Mouse (Mus musculus): ENCODE measurements around the gene Fam222b. TPM values are rescaled to one million over a fixed set of nuclear protein-coding genes. Genes with fewer than 3 reads are reported as not detected.

Fam222b gene
- polyA plus RNA-seq, 1 experiment: not detected

DNA sequence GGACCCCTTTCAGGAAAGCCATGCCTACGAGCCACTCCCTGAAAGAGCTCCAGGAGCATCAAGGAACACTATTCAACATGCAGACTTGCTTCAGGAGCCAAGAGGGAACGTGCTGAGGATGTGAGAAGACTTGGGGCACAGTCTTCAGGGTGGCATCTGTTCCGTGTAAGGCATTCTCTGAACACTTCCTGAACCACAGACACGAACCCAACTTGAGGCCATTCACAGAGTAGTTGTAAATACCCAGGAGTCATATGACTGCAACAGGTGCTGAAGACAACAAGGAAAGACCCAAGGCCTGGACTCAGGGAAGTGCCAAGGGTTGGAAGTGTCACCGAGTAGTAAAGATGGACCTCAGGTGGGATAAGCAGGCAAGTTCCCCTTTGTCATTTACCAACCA lies 26.9 kb upstream of the Fam222b start:
- Histone ChIP-seq H3K4me1 (ENCODE audit: control insufficient read depth, insufficient read depth, low read length) (no peaks in the 10 kb centered on the region), H3K27ac (ENCODE audit: insufficient read depth, low read depth, low read length) (no peak overlapping the region), H3K4me3 (ENCODE audit: insufficient read depth, low read depth, low read length) (no peak overlapping the region)
- TF ChIP-seq POLR2A (IDR thresholded peaks at IDR 0.05; ENCODE audit: insufficient read depth, low read depth, low read length): no peak
- no peak for TF ChIP-seq CTCF (IDR thresholded peaks at IDR 0.05; ENCODE audit: insufficient read depth, low read depth, low read length)
- WGBS: 70% methylated on average over 5 of the region's 5 CpGs

DNA sequence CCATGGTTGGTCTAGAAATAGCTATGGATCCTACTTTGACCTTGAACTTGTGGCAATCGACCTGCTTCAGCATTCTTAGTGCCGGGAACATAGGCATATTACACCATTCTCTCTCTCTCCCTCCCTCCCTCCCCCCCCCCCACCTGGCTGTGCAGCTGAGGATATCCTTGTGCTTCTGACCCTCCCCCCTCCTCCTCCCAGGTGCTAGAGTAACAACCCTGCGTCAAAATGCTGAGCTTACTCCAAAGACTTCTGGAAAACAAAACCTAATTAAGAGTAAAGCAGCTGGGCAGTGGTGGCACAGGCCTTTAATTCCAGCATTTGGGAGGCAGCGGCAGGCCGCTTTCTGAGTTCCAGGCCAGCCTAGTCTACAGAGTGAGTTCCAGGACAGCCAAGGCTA lies 25.3 kb upstream of the Fam222b start:
- H3K4me1 ChIP-seq (ENCODE audit: control insufficient read depth, insufficient read depth, low read length): no peaks in the 10 kb centered on the region
- 86% methylated on average over 5 of the region's 5 CpGs for whole genome bisulfite sequencing
- H3K4me3 ChIP-seq (ENCODE audit: insufficient read depth, low read depth, low read length): no peak overlapping the region
- no peak for TF ChIP-seq POLR2A (IDR thresholded peaks at IDR 0.05; ENCODE audit: insufficient read depth, low read depth, low read length)
- no peak for TF ChIP-seq CTCF (IDR thresholded peaks at IDR 0.05; ENCODE audit: insufficient read depth, low read depth, low read length)
- H3K27ac ChIP-seq (ENCODE audit: insufficient read depth, low read depth, low read length): no peak overlapping the region

DNA sequence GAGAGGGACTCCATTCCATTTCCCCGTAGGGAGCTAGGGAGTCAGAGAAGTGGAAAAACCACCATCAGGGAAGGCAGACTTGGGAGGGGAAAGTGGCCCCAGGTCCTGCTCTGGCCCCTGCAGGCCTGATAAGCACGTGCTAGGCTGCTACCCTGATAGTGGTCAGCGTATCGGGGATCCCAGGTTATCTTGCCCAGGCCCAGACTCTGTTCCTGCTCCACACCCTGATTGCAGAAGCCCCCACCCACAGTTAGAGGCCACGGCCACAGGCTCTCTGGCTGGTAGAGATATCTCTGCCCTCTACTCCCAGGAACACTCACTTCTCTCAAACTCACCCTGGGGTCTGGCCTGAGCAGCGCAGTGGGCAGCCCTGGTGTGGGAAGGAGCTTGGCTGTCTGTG lies 24.8 kb upstream of the Fam222b start:
- no peak overlapping the region for H3K27ac ChIP-seq (ENCODE audit: insufficient read depth, low read depth, low read length)
- no peak for TF ChIP-seq POLR2A (IDR thresholded peaks at IDR 0.05; ENCODE audit: insufficient read depth, low read depth, low read length)
- TF ChIP-seq CTCF (IDR thresholded peaks at IDR 0.05; ENCODE audit: insufficient read depth, low read depth, low read length): no peak
- no peaks in the 10 kb centered on the region for H3K4me1 ChIP-seq (ENCODE audit: control insufficient read depth, insufficient read depth, low read length)
- 88% methylated on average over 6 of the region's 6 CpGs for WGBS
- no peak overlapping the region for H3K4me3 ChIP-seq (ENCODE audit: insufficient read depth, low read depth, low read length)

DNA sequence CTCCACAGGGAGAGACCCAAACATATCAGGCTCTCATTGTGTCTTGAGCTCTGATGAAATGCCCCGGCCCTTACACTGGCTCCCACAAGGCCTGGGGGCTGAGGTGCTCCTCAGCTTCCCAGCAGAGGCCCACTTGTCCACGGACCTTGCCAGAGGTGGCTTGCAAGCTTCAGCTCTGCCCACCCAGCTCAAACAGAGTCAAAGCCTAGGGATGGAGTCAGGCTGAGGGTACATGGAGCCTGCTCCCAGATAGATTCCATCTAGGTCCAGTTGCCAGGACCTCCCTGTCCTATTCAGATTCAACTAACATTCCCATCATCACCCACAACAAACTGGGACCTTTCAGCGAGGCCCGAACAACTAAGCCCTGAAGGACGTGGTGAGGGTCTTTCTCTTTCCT lies 22.5 kb upstream of the Fam222b start:
- TF ChIP-seq POLR2A (IDR thresholded peaks at IDR 0.05; ENCODE audit: insufficient read depth, low read depth, low read length) (no peak), CTCF (IDR thresholded peaks at IDR 0.05; ENCODE audit: insufficient read depth, low read depth, low read length) (no peak)

DNA sequence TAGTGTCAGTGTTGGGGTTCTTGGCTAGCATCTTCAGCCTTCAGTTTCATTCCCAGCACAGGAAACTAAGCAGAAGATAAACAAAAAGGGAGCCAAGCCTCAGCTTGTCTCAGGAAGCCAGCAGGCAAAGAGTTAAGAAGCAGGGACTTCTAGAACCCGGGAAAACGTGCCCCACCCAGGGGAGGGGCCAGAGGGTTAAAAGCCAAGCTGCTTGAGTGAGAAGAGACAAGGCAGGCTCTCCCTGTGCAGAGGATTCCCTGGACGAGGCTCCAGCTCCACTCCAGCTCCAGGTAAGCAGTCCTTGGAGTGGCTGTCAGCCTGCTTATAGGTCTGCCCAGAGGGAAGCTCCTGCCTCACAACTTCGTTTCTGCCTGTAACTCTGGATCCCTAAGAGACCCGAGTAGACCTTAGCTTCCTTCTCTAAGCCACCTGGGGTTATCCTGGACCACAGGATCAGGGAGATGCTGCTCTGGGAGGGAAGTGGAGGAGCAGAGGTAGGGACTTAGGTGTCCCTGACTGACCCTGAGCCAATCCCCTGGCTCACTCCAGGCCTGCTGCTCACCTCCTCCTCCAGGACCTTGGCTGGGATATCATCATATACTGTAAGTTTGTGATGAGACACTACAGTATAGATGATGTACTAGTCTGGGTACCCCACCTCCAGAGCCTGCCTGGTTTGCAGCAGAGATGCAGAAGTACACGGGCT lies 21.9 kb upstream of the Fam222b start:
- TF ChIP-seq CTCF (IDR thresholded peaks at IDR 0.05; ENCODE audit: insufficient read depth, low read depth, low read length): no peak
- TF ChIP-seq POLR2A (IDR thresholded peaks at IDR 0.05; ENCODE audit: insufficient read depth, low read depth, low read length): no peak
- no peak overlapping the region for H3K4me3 ChIP-seq (ENCODE audit: insufficient read depth, low read depth, low read length)
- 32% methylated on average over 6 of the region's 6 CpGs for WGBS
- no peaks in the 10 kb centered on the region for H3K4me1 ChIP-seq (ENCODE audit: control insufficient read depth, insufficient read depth, low read length)
- H3K27ac ChIP-seq (ENCODE audit: insufficient read depth, low read depth, low read length): no peak overlapping the region

More for the DNA sequence above, 22.5 kb upstream of the Fam222b start:
- Histone ChIP-seq H3K4me3 (ENCODE audit: insufficient read depth, low read depth, low read length) (no peak overlapping the region), H3K27ac (ENCODE audit: insufficient read depth, low read depth, low read length) (no peak overlapping the region), H3K4me1 (ENCODE audit: control insufficient read depth, insufficient read depth, low read length) (no peaks in the 10 kb centered on the region)
- WGBS: 79% methylated on average over 5 of the region's 5 CpGs

DNA sequence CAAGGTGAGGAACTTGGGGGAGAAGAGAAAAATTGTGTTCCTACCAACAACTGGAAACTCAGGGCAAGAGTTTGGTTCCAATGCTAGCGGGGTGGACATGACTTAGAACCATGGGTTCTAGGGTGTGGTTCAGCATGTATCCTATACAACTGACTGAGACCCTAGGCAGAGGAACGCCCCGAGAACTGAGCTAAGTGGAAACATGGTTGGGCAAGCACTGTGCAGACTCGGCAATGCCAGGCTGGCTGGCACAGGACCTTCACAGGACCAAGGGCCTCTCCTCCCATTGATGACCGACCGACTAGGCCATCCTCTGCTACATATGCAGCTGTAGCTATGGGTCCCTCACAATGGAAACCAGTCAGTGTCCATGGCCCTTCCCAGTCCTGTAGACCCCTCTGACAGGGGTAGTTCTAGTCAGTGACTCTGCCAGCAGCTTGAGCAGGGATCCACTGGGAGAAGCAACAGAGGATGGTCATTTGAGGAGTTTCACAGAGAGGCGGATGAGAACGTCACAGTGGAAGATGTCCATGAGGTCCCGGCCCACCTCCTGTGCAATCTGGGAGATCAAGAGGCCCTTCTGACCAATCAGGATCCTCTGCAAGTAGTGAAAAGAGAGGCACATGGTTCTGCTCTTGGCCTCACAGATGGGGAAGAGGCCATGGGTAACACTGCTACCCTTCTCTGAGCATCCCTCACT lies 20.7 kb upstream of the Fam222b start:
- Histone ChIP-seq H3K4me1 (ENCODE audit: control insufficient read depth, insufficient read depth, low read length) (0 out of 2 replicates have a peak, but pooled peaks cover 2% of the 10 kb centered on the region), H3K27ac (ENCODE audit: insufficient read depth, low read depth, low read length) (no peak overlapping the region)
- WGBS: 93% methylated on average over 9 of the region's 9 CpGs

DNA sequence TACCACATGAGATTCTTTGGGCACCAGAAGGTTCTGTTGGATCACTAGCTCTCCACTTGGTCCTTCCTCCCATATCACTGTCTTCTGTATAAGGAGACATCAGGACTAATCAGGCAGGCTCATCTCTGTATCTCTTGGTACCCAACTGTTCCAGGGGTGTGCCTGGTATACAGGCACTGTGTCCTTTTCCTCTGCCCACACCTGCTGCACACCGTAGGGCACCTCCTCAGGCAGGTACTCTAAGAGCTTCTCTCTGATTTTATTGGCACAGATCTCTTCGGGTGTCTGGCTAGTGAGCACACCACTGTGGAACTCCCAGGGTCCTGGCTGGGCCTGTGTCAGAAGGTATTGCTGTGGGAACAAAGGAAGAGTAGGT lies 20.2 kb upstream of the Fam222b start:
- H3K27ac ChIP-seq (ENCODE audit: insufficient read depth, low read depth, low read length): no peak overlapping the region
- 0 out of 2 replicates have a peak, but pooled peaks cover 2% of the 10 kb centered on the region for H3K4me1 ChIP-seq (ENCODE audit: control insufficient read depth, insufficient read depth, low read length)
- 91% methylated on average over 2 of the region's 2 CpGs for WGBS
- no peak overlapping the region for H3K4me3 ChIP-seq (ENCODE audit: insufficient read depth, low read depth, low read length)
- TF ChIP-seq POLR2A (IDR thresholded peaks at IDR 0.05; ENCODE audit: insufficient read depth, low read depth, low read length): no peak
- TF ChIP-seq CTCF (IDR thresholded peaks at IDR 0.05; ENCODE audit: insufficient read depth, low read depth, low read length): no peak

More for the DNA sequence above, 20.7 kb upstream of the Fam222b start:
- TF ChIP-seq POLR2A (IDR thresholded peaks at IDR 0.05; ENCODE audit: insufficient read depth, low read depth, low read length) (no peak), CTCF (IDR thresholded peaks at IDR 0.05; ENCODE audit: insufficient read depth, low read depth, low read length) (no peak)
- H3K4me3 ChIP-seq (ENCODE audit: insufficient read depth, low read depth, low read length): no peak overlapping the region

DNA sequence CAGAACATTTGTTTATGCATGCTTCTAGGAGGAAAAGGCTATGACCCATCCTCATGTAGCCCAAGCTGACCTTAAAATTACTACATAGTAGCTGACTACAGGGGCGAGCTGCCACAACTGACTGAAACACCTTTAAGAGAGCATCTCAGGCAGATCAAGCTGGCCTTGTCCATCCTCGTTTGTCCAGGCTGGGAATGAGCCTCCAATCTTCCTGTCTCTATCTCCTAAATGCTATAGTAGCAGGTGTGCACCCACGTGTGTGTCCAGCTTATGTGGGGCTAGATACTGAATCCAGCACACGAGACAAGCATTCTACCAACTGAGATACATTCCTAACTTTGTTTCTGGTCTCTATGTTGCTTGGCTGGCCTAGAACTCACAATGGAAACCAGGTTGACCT lies 19.8 kb upstream of the Fam222b start:
- WGBS: 90% methylated on average over 4 of the region's 4 CpGs
- TF ChIP-seq CTCF (IDR thresholded peaks at IDR 0.05; ENCODE audit: insufficient read depth, low read depth, low read length): no peak
- no peak for TF ChIP-seq POLR2A (IDR thresholded peaks at IDR 0.05; ENCODE audit: insufficient read depth, low read depth, low read length)
- Histone ChIP-seq H3K4me1 (ENCODE audit: control insufficient read depth, insufficient read depth, low read length) (0 out of 2 replicates have a peak, but pooled peaks cover 3% of the 10 kb centered on the region), H3K4me3 (ENCODE audit: insufficient read depth, low read depth, low read length) (no peak overlapping the region), H3K27ac (ENCODE audit: insufficient read depth, low read depth, low read length) (no peak overlapping the region)
